Comparison of ENCODE assay signal across 15 mouse cellular contexts in genomic region chr6:87739898-87740297, GRCm38 (mm10). TPM values are rescaled to one million over a fixed set of nuclear protein-coding genes. Genes with fewer than 3 reads are reported as not detected.
DNase-seq lines count a peak whose midpoint lies in the region; ATAC-seq and TF ChIP-seq lines count a peak whose summit lies in the region.
"Had no signal": no experiment of that assay in that cellular context is flagged by ENCODE, and none has a peak within 500 bp of the region (broad histone marks: within the 10 kb centered on the region; RNA-seq: fewer than 3 reads in every experiment).

No protein-coding gene starts in this region.

- H3K4me2 ChIP-seq in hindbrain, embryonic 13.5 days = no peak overlapping the region
- no peak overlapping the region for H3K4me2 ChIP-seq in hindbrain, embryonic 12.5 days (replicated peaks)
- H3K4me2 ChIP-seq in liver, embryonic 13.5 days = peak overlapping the region; percentile 28
- H3K4me2 ChIP-seq: intestine, embryonic 15.5 days; limb, embryonic 15.5 days had no signal

- ATAC-seq in hindbrain, embryonic 13.5 days (ENCODE audit: low FRiP score) = no peak
- ATAC-seq in hindbrain, embryonic 12.5 days (ENCODE audit: low FRiP score) = no peak
- no peak for ATAC-seq in G1E (ENCODE audit: extremely low read depth, insufficient number of reproducible peaks, low FRiP score, poor library complexity, severe bottlenecking)
- ATAC-seq in liver, embryonic 13.5 days (ENCODE audit: low read depth) = peak; percentile 10; the same call in 1 of the 2 replicates
- ATAC-seq: forebrain, postnatal 0 days; intestine, embryonic 15.5 days had no signal

- no peak for DNase-seq in heart, embryonic 10.5 days (ENCODE audit: low spot score)
- DNase-seq in heart, adult 11 months = no peak
- DNase-seq in G1E (ENCODE audit: low spot score) (no peak), MN1 (ENCODE audit: low spot score) (no peak)
- DNase-seq in liver, embryonic 13.5 days = no peak
- no peak for DNase-seq in cerebellum, adult 9-11 months
- DNase-seq: cerebellum, adult 11-12 months; forebrain, postnatal 0 days; kidney, postnatal 10 days had no signal

- no peaks in the 10 kb centered on the region for H3K36me3 ChIP-seq in heart, embryonic 10.5 days
- no peaks in the 10 kb centered on the region for H3K36me3 ChIP-seq in hindbrain, embryonic 13.5 days
- no peaks in the 10 kb centered on the region for H3K36me3 ChIP-seq in hindbrain, embryonic 12.5 days
- no peaks in the 10 kb centered on the region for H3K36me3 ChIP-seq in G1E (replicated peaks)
- no peaks in the 10 kb centered on the region for H3K36me3 ChIP-seq in liver, embryonic 13.5 days
- H3K36me3 ChIP-seq: intestine, embryonic 15.5 days; limb, embryonic 15.5 days had no signal

- TF ChIP-seq CTCF in G1E (IDR thresholded peaks at IDR 0.05; ENCODE audit: low read depth, low read length) = no peak

- 27% methylated on average over 6 of the region's 6 CpGs for WGBS in heart, embryonic 10.5 days
- 57% methylated on average over 6 of the region's 6 CpGs for WGBS in hindbrain, embryonic 13.5 days
- WGBS in hindbrain, embryonic 12.5 days = 59% methylated on average over 6 of the region's 6 CpGs
- 15% methylated on average over 6 of the region's 6 CpGs for WGBS in liver, embryonic 13.5 days (ENCODE audit: insufficient replicate concordance)

- no peak overlapping the region for H3K4me3 ChIP-seq in heart, embryonic 10.5 days
- no peak overlapping the region for H3K4me3 ChIP-seq in hindbrain, embryonic 13.5 days
- no peak overlapping the region for H3K4me3 ChIP-seq in hindbrain, embryonic 12.5 days
- peak overlapping the region; percentile 18; the same call in 1 of the 2 replicates for H3K4me3 ChIP-seq in G1E (ENCODE audit: low read depth, low read length)
- H3K4me3 ChIP-seq in liver, embryonic 13.5 days (replicated peaks) = no peak overlapping the region
- H3K4me3 ChIP-seq: intestine, embryonic 15.5 days; limb, embryonic 15.5 days had no signal

- H3K9me3 ChIP-seq in heart, embryonic 10.5 days = no peaks in the 10 kb centered on the region
- no peaks in the 10 kb centered on the region for H3K9me3 ChIP-seq in hindbrain, embryonic 13.5 days
- no peaks in the 10 kb centered on the region; the same call in 1 of the 2 replicates for H3K9me3 ChIP-seq in hindbrain, embryonic 12.5 days (replicated peaks)
- no peaks in the 10 kb centered on the region; the same call in 1 of the 2 replicates for H3K9me3 ChIP-seq in G1E (replicated peaks)
- H3K9me3 ChIP-seq in liver, embryonic 13.5 days (replicated peaks) = no peaks in the 10 kb centered on the region
- H3K9me3 ChIP-seq: intestine, embryonic 15.5 days; limb, embryonic 15.5 days had no signal

- H3K4me1 ChIP-seq in heart, embryonic 10.5 days = peaks cover 27% of the 10 kb centered on the region
- peaks cover 16% of the 10 kb centered on the region for H3K4me1 ChIP-seq in hindbrain, embryonic 13.5 days (replicated peaks)
- H3K4me1 ChIP-seq in hindbrain, embryonic 12.5 days = peaks cover 15% of the 10 kb centered on the region
- peaks cover 56% of the 10 kb centered on the region for H3K4me1 ChIP-seq in G1E (ENCODE audit: insufficient read depth, low read depth, low read length)
- H3K4me1 ChIP-seq in liver, embryonic 13.5 days (replicated peaks) = peaks cover 73% of the 10 kb centered on the region
- H3K4me1 ChIP-seq: intestine, embryonic 15.5 days; limb, embryonic 15.5 days had no signal

- H3K27me3 ChIP-seq in heart, embryonic 10.5 days (ENCODE audit: insufficient read depth, poor library complexity, severe bottlenecking) = peaks cover 14% of the 10 kb centered on the region; the same call in 1 of the 2 replicates
- H3K27me3 ChIP-seq in hindbrain, embryonic 13.5 days = 0 out of 2 replicates have a peak, but pooled peaks cover 9% of the 10 kb centered on the region
- H3K27me3 ChIP-seq in hindbrain, embryonic 12.5 days = peaks cover 20% of the 10 kb centered on the region
- H3K27me3 ChIP-seq in G1E (ENCODE audit: insufficient read depth, low read length) = peaks cover 27% of the 10 kb centered on the region
- peaks cover 21% of the 10 kb centered on the region for H3K27me3 ChIP-seq in liver, embryonic 13.5 days
- H3K27me3 ChIP-seq: intestine, embryonic 15.5 days had no signal

- no peak overlapping the region for H3K9ac ChIP-seq in hindbrain, embryonic 13.5 days
- no peak overlapping the region for H3K9ac ChIP-seq in hindbrain, embryonic 12.5 days
- H3K9ac ChIP-seq in liver, embryonic 13.5 days = peak overlapping the region; percentile 56
- H3K9ac ChIP-seq: forebrain, postnatal 0 days; intestine, embryonic 15.5 days; limb, embryonic 15.5 days had no signal

- H3K27ac ChIP-seq in heart, embryonic 10.5 days = peak overlapping the region; percentile 75
- H3K27ac ChIP-seq in hindbrain, embryonic 13.5 days = peak overlapping the region; percentile 2; the same call in 1 of the 2 replicates
- no peak overlapping the region for H3K27ac ChIP-seq in hindbrain, embryonic 12.5 days
- H3K27ac ChIP-seq in liver, embryonic 13.5 days = peak overlapping the region; percentile 90
- H3K27ac ChIP-seq: limb, embryonic 15.5 days had no signal

RNA-seq across cellular contexts. Expression of gene Efcc1, which starts 9.2 kb away (rescaled TPM):
- 0.21 and 0.25 TPM in 2 replicates for polyA plus RNA-seq in heart, embryonic 10.5 days (2016; fragmentation: Nextera tagmentation; extraction: Ambion mirVana)
- polyA plus RNA-seq in hindbrain, embryonic 13.5 days (2015; fragmentation: Nextera tagmentation; extraction: Ambion mirVana) = 5.9 and 6.2 TPM in 2 replicates
- 8.2 and 9.7 TPM in 2 replicates for polyA plus RNA-seq in hindbrain, embryonic 12.5 days (2016; fragmentation: Nextera tagmentation; extraction: Ambion mirVana)
- 2.3 TPM in 1 of 2 replicates, not detected in the other for total RNA-seq in G1E (2014; fragmentation: Nextera tagmentation)
- total RNA-seq in G1E (2017) = 0.11 and 0.58 TPM in 2 replicates
- polyA plus RNA-seq in G1E (2012) = not detected in 2 replicates
- 0.16 and 0.35 TPM in 2 replicates for polyA plus RNA-seq in liver, embryonic 13.5 days (2015; fragmentation: Nextera tagmentation; extraction: Ambion mirVana)

RNA-seq across cellular contexts. Expression of gene Gp9, which starts 38.0 kb away (rescaled TPM):
- polyA plus RNA-seq in heart, embryonic 10.5 days (2016; fragmentation: Nextera tagmentation; extraction: Ambion mirVana) = 4.8 and 6.2 TPM in 2 replicates
- polyA plus RNA-seq in hindbrain, embryonic 13.5 days (2015; fragmentation: Nextera tagmentation; extraction: Ambion mirVana) = 1.1 and 1.5 TPM in 2 replicates
- polyA plus RNA-seq in hindbrain, embryonic 12.5 days (2016; fragmentation: Nextera tagmentation; extraction: Ambion mirVana) = 1.8 and 2.6 TPM in 2 replicates
- total RNA-seq in G1E (2014; fragmentation: Nextera tagmentation) = 4.7 and 6.4 TPM in 2 replicates
- total RNA-seq in G1E (2017) = 1.6 and 2.2 TPM in 2 replicates
- polyA plus RNA-seq in G1E (2012) = 6.3 and 9.1 TPM in 2 replicates
- polyA plus RNA-seq in liver, embryonic 13.5 days (2015; fragmentation: Nextera tagmentation; extraction: Ambion mirVana) = 32.7 and 35.6 TPM in 2 replicates
- total RNA-seq: gastrocnemius, adult 8-10 months had no signal
- polyA plus RNA-seq: testis, adult 2 months had no signal
